Comparison of ENCODE assay signal across 35 mouse cellular contexts in genomic region chr4:134230431-134230830, GRCm38 (mm10). TPM values are rescaled to one million over a fixed set of nuclear protein-coding genes. Genes with fewer than 3 reads are reported as not detected.
A peak's percentile ranks its signal among the peaks of the same experiment; 100 is the strongest.
DNase-seq lines count a peak whose midpoint lies in the region; ATAC-seq and TF ChIP-seq lines count a peak whose summit lies in the region.
"Had no signal": no experiment of that assay in that cellular context is flagged by ENCODE, and none has a peak within 500 bp of the region (broad histone marks: within the 10 kb centered on the region; RNA-seq: fewer than 3 reads in every experiment).

No protein-coding gene starts in this region.

- H3K9me3 ChIP-seq in kidney, embryonic 16.5 days (ENCODE audit: low read length): no peaks in the 10 kb centered on the region
- no peaks in the 10 kb centered on the region for H3K9me3 ChIP-seq in intestine, postnatal 0 days (ENCODE audit: control insufficient read depth)
- no peaks in the 10 kb centered on the region for H3K9me3 ChIP-seq in stomach, postnatal 0 days (ENCODE audit: control insufficient read depth, low read length)
- H3K9me3 ChIP-seq: embryonic facial prominence, embryonic 12.5 days; embryonic facial prominence, embryonic 15.5 days; hindbrain, embryonic 10.5 days had no signal

- H3K27me3 ChIP-seq in kidney, embryonic 16.5 days (ENCODE audit: insufficient read depth, low read length): no peaks in the 10 kb centered on the region
- no peaks in the 10 kb centered on the region for H3K27me3 ChIP-seq in intestine, postnatal 0 days (replicated peaks; ENCODE audit: control insufficient read depth, insufficient read depth, low read length)
- H3K27me3 ChIP-seq in stomach, postnatal 0 days (ENCODE audit: control insufficient read depth, insufficient read depth, low read length): no peaks in the 10 kb centered on the region
- H3K27me3 ChIP-seq: embryonic facial prominence, embryonic 12.5 days; embryonic facial prominence, embryonic 15.5 days had no signal

- TF ChIP-seq CTCF in intestine, postnatal 0 days (IDR thresholded peaks at IDR 0.05; ENCODE audit: low read depth): no peak
- no peak for TF ChIP-seq CTCF in stomach, postnatal 0 days (IDR thresholded peaks at IDR 0.05; ENCODE audit: low read depth)

- no peaks in the 10 kb centered on the region for H3K36me3 ChIP-seq in kidney, embryonic 16.5 days (ENCODE audit: insufficient read depth, low read length)
- peaks cover 39% of the 10 kb centered on the region for H3K36me3 ChIP-seq in intestine, postnatal 0 days (ENCODE audit: control insufficient read depth, insufficient read depth)
- H3K36me3 ChIP-seq in stomach, postnatal 0 days (ENCODE audit: control insufficient read depth, insufficient read depth, low read length): no peaks in the 10 kb centered on the region
- H3K36me3 ChIP-seq: embryonic facial prominence, embryonic 12.5 days; embryonic facial prominence, embryonic 15.5 days; hindbrain, embryonic 10.5 days had no signal

- peak; percentile 47 to 50 for DNase-seq in kidney, adult 8-10 months
- peak; percentile 51 to 64 for DNase-seq in kidney, postnatal 36 days
- DNase-seq in kidney, adult 11 months: no peak
- DNase-seq in stomach, postnatal 0 days (ENCODE audit: low spot score): peak; percentile 49
- DNase-seq in left cerebral cortex, adult 8-10 months (ENCODE audit: low spot score in 2 of 2): no peak
- DNase-seq in left cerebral cortex, adult 11 months (ENCODE audit: low spot score): no peak
- DNase-seq: adrenal gland, adult 2 months; adrenal gland, postnatal 14 days; cerebellum, adult 11 months; cerebellum, adult 2 months; cerebellum, adult 9-11 months; cerebellum, postnatal 25 days; forebrain, postnatal 0 days; gastrocnemius, adult 2 months; gastrocnemius, postnatal 14 days; heart, adult 11 months; heart, postnatal 36 days had no signal

- H3K27ac ChIP-seq in kidney, embryonic 16.5 days (ENCODE audit: low read length): no peak overlapping the region
- H3K27ac ChIP-seq in intestine, postnatal 0 days (ENCODE audit: low read depth, low read length): no peak overlapping the region
- H3K27ac ChIP-seq in stomach, postnatal 0 days (replicated peaks): no peak overlapping the region
- H3K27ac ChIP-seq: embryonic facial prominence, embryonic 12.5 days; embryonic facial prominence, embryonic 15.5 days; gastrocnemius, adult 2 months; hindbrain, embryonic 10.5 days had no signal

- no peak overlapping the region for H3K4me3 ChIP-seq in kidney, embryonic 16.5 days (ENCODE audit: low read length)
- no peak overlapping the region for H3K4me3 ChIP-seq in intestine, postnatal 0 days (ENCODE audit: low read depth, low read length)
- no peak overlapping the region for H3K4me3 ChIP-seq in stomach, postnatal 0 days (ENCODE audit: low read depth, low read length)
- H3K4me3 ChIP-seq: embryonic facial prominence, embryonic 12.5 days; embryonic facial prominence, embryonic 15.5 days; gastrocnemius, adult 2 months; hindbrain, embryonic 10.5 days had no signal

- H3K9ac ChIP-seq in kidney, embryonic 16.5 days (replicated peaks; ENCODE audit: low read length): no peak overlapping the region
- H3K9ac ChIP-seq in intestine, postnatal 0 days (ENCODE audit: low read depth, low read length): no peak overlapping the region
- H3K9ac ChIP-seq in stomach, postnatal 0 days (ENCODE audit: low read length): no peak overlapping the region
- H3K9ac ChIP-seq: embryonic facial prominence, embryonic 12.5 days; embryonic facial prominence, embryonic 15.5 days; forebrain, postnatal 0 days had no signal

- no peak overlapping the region for H3K4me2 ChIP-seq in kidney, embryonic 16.5 days (replicated peaks; ENCODE audit: low read depth, low read length)
- peak overlapping the region; percentile 18; the same call in 1 of the 2 replicates for H3K4me2 ChIP-seq in intestine, postnatal 0 days (replicated peaks; ENCODE audit: low read depth)
- H3K4me2 ChIP-seq in stomach, postnatal 0 days (replicated peaks; ENCODE audit: low read depth): no peak overlapping the region
- H3K4me2 ChIP-seq: embryonic facial prominence, embryonic 12.5 days; embryonic facial prominence, embryonic 15.5 days; heart, embryonic 11.5 days had no signal

- peaks cover 8% of the 10 kb centered on the region; the same call in 1 of the 2 replicates for H3K4me1 ChIP-seq in kidney, embryonic 16.5 days (ENCODE audit: insufficient read depth, low read length)
- peaks cover 4% of the 10 kb centered on the region; the same call in 1 of the 2 replicates for H3K4me1 ChIP-seq in intestine, postnatal 0 days (replicated peaks; ENCODE audit: control insufficient read depth, insufficient read depth, low read length)
- no peaks in the 10 kb centered on the region for H3K4me1 ChIP-seq in stomach, postnatal 0 days (replicated peaks; ENCODE audit: control insufficient read depth, insufficient read depth)
- H3K4me1 ChIP-seq: embryonic facial prominence, embryonic 12.5 days; embryonic facial prominence, embryonic 15.5 days had no signal

- ATAC-seq in kidney, embryonic 16.5 days (ENCODE audit: low FRiP score, low TSS enrichment): no peak
- peak; percentile 65 for ATAC-seq in intestine, postnatal 0 days
- ATAC-seq in stomach, postnatal 0 days (ENCODE audit: low FRiP score, low TSS enrichment): peak; percentile 45
- ATAC-seq: CD4-positive, CD25-positive, alpha-beta regulatory T cell, adult 4 months; forebrain, embryonic 14.5 days; forebrain, postnatal 0 days had no signal

- no peak for TF ChIP-seq EP300 in stomach, postnatal 0 days (optimal IDR thresholded peaks at IDR 0.05)

- 25% methylated on average over 8 of the region's 8 CpGs for WGBS in kidney, embryonic 16.5 days
- 15% methylated on average over 8 of the region's 8 CpGs for WGBS in intestine, postnatal 0 days
- WGBS in stomach, postnatal 0 days: 23% methylated on average over 8 of the region's 8 CpGs

RNA-seq across cellular contexts. Expression of gene Catsper4, which starts 3.2 kb away (rescaled TPM):
- polyA plus RNA-seq in kidney, embryonic 16.5 days (2015; fragmentation: Nextera tagmentation; extraction: Ambion mirVana): 0.24 and 0.35 TPM in 2 replicates
- 0.60 and 0.81 TPM in 2 replicates for polyA plus RNA-seq in intestine, postnatal 0 days (2015; fragmentation: Nextera tagmentation; extraction: Ambion mirVana)
- polyA plus RNA-seq in stomach, postnatal 0 days (2015; fragmentation: Nextera tagmentation; extraction: Ambion mirVana): 0.11 and 0.19 TPM in 2 replicates
- not detected for total RNA-seq in left cerebral cortex, adult 8-10 months (2022)
- total RNA-seq: adrenal gland, adult 2 months; adrenal gland, postnatal 14 days; adrenal gland, postnatal 4 days; common myeloid progenitor, adult 5-6 weeks; forebrain, postnatal 0 days; gastrocnemius, postnatal 4 days; heart, postnatal 36 days; MEL had no signal
- polyA plus RNA-seq: adrenal gland, adult 2 months; C2C12; CD4-positive, CD25-positive, alpha-beta regulatory T cell, adult 4 months; cerebellum, adult 2 months; embryonic facial prominence, embryonic 12.5 days; forebrain, embryonic 11.5 days; forebrain, embryonic 14.5 days; forebrain, postnatal 0 days; heart, embryonic 11.5 days; heart, embryonic 14.5 days; heart, postnatal 0 days; hindbrain, embryonic 10.5 days had no signal

RNA-seq across cellular contexts. Expression of gene Cnksr1, which starts 7.8 kb away (rescaled TPM):
- polyA plus RNA-seq in kidney, embryonic 16.5 days (2015; fragmentation: Nextera tagmentation; extraction: Ambion mirVana): 9.6 and 10.9 TPM in 2 replicates
- 13.8 and 15.5 TPM in 2 replicates for polyA plus RNA-seq in intestine, postnatal 0 days (2015; fragmentation: Nextera tagmentation; extraction: Ambion mirVana)
- 9.4 and 9.5 TPM in 2 replicates for polyA plus RNA-seq in stomach, postnatal 0 days (2015; fragmentation: Nextera tagmentation; extraction: Ambion mirVana)
- under 1 TPM in 3 of 4 experiments, not detected in 1; 0.36 to 0.74 (median 0.57) TPM for total RNA-seq in left cerebral cortex, adult 8-10 months (2022)
- total RNA-seq: common myeloid progenitor, adult 5-6 weeks; forebrain, postnatal 0 days; MEL had no signal
- polyA plus RNA-seq: CD4-positive, CD25-positive, alpha-beta regulatory T cell, adult 4 months; forebrain, embryonic 14.5 days had no signal

RNA-seq across cellular contexts. Expression of gene E130218I03Rik, which starts 13.0 kb away (rescaled TPM):
- polyA plus RNA-seq in kidney, embryonic 16.5 days (2015; fragmentation: Nextera tagmentation; extraction: Ambion mirVana): 0.62 and 0.67 TPM in 2 replicates
- polyA plus RNA-seq in intestine, postnatal 0 days (2015; fragmentation: Nextera tagmentation; extraction: Ambion mirVana): 0.39 and 0.46 TPM in 2 replicates
- 0.21 and 0.31 TPM in 2 replicates for polyA plus RNA-seq in stomach, postnatal 0 days (2015; fragmentation: Nextera tagmentation; extraction: Ambion mirVana)
- total RNA-seq in left cerebral cortex, adult 8-10 months (2022): not detected
- total RNA-seq: adrenal gland, adult 2 months; adrenal gland, postnatal 14 days; adrenal gland, postnatal 4 days; gastrocnemius, postnatal 14 days; gastrocnemius, postnatal 4 days; heart, adult 8-10 months; heart, postnatal 36 days had no signal
- polyA plus RNA-seq: adrenal gland, adult 2 months; frontal cortex, adult 2 months; heart, embryonic 14.5 days had no signal

RNA-seq across cellular contexts. Expression of gene Zfp593, which starts 15.0 kb away (rescaled TPM):
- 15.0 and 15.8 TPM in 2 replicates for polyA plus RNA-seq in kidney, embryonic 16.5 days (2015; fragmentation: Nextera tagmentation; extraction: Ambion mirVana)
- polyA plus RNA-seq in intestine, postnatal 0 days (2015; fragmentation: Nextera tagmentation; extraction: Ambion mirVana): 9.4 and 10.5 TPM in 2 replicates
- 12.1 and 12.6 TPM in 2 replicates for polyA plus RNA-seq in stomach, postnatal 0 days (2015; fragmentation: Nextera tagmentation; extraction: Ambion mirVana)
- total RNA-seq in left cerebral cortex, adult 8-10 months (2022): 10 to 100 TPM; 10.9 to 12.1 (median 11.3) TPM

RNA-seq across cellular contexts. Expression of gene Gm30191, which starts 16.3 kb away (rescaled TPM):
- polyA plus RNA-seq in kidney, embryonic 16.5 days (2015; fragmentation: Nextera tagmentation; extraction: Ambion mirVana): not detected in 2 replicates
- not detected in 2 replicates for polyA plus RNA-seq in intestine, postnatal 0 days (2015; fragmentation: Nextera tagmentation; extraction: Ambion mirVana)
- polyA plus RNA-seq in stomach, postnatal 0 days (2015; fragmentation: Nextera tagmentation; extraction: Ambion mirVana): not detected in 2 replicates
- not detected for total RNA-seq in left cerebral cortex, adult 8-10 months (2022)
- total RNA-seq: adrenal gland, adult 2 months; adrenal gland, postnatal 14 days; adrenal gland, postnatal 4 days; common myeloid progenitor, adult 5-6 weeks; forebrain, postnatal 0 days; gastrocnemius, adult 2 months; gastrocnemius, postnatal 14 days; gastrocnemius, postnatal 4 days; heart, adult 8-10 months; heart, postnatal 36 days; MEL had no signal
- polyA plus RNA-seq: adrenal gland, adult 2 months; C2C12; CD4-positive, CD25-positive, alpha-beta regulatory T cell, adult 4 months; embryonic facial prominence, embryonic 12.5 days; embryonic facial prominence, embryonic 15.5 days; forebrain, embryonic 14.5 days; frontal cortex, adult 2 months; heart, embryonic 11.5 days; heart, embryonic 14.5 days; heart, postnatal 0 days; hindbrain, embryonic 10.5 days had no signal

Comparison
In these comparisons a context has a peak if more than half of its experiments do, and no peak if none do; other contexts are left out.
1. DNase-seq: peak in kidney, adult 8-10 months (2 of 2), kidney, postnatal 36 days (2 of 2) and stomach, postnatal 0 days (single experiment); none in kidney, adult 11 months (single experiment), left cerebral cortex, adult 8-10 months (0 of 2) and left cerebral cortex, adult 11 months (single experiment).